Mouse (Mus musculus): ENCODE data around the gene Ipmk.
"Not testable (repeated sequence)": the region's sequence is repeated elsewhere in the genome, so short reads cannot be mapped to it uniquely, and the experiment has no call there.

The Ipmk gene

GRCm38 (mm10) chr10:71368128-71368940 lies 20.8 kb downstream of the Ipmk start:
- in situ Hi-C loops (cut with MseI, MboI): no loop called here

- in situ Hi-C loops (cut with MseI, MboI): no loop called here
Observed at GRCm38 (mm10) chr10:71369466-71369865, 21.9 kb downstream of the Ipmk start.

GRCm38 (mm10) chr10:71371881-71372280 lies 24.3 kb downstream of the Ipmk start:
- in situ Hi-C loops (cut with MseI, MboI): no loop called here

- in situ Hi-C loops (cut with MseI, MboI): no loop called here
Observed at GRCm38 (mm10) chr10:71373706-71374105, 26.1 kb downstream of the Ipmk start.

- in situ Hi-C loops (cut with MseI, MboI): no loop called here
Observed at GRCm38 (mm10) chr10:71376014-71376413, 28.5 kb downstream of the Ipmk start.

- in situ Hi-C loops (cut with MseI, MboI): no loop called here
Observed at GRCm38 (mm10) chr10:71380406-71380805, 32.8 kb downstream of the Ipmk start.

- in situ Hi-C loops (cut with MseI, MboI): no loop called here
Observed at GRCm38 (mm10) chr10:71381471-71382033, 34.0 kb downstream of the Ipmk start.

GRCm38 (mm10) chr10:71382109-71382508 lies 34.5 kb downstream of the Ipmk start:
- in situ Hi-C loops (cut with MseI, MboI): no loop called here

GRCm38 (mm10) chr10:71382858-71383551 lies 35.4 kb downstream of the Ipmk start:
- in situ Hi-C loops (cut with MseI, MboI): no loop called here

GRCm38 (mm10) chr10:71383552-71383924 lies 36.0 kb downstream of the Ipmk start:
- in situ Hi-C loops (cut with MseI, MboI): not testable (repeated sequence)

- in situ Hi-C loops (cut with MseI, MboI): no loop called here
Observed at GRCm38 (mm10) chr10:71384159-71385044, 36.8 kb downstream of the Ipmk start.

- in situ Hi-C loops (cut with MseI, MboI): no loop called here
Observed at GRCm38 (mm10) chr10:71389311-71389710, 41.7 kb downstream of the Ipmk start.

- in situ Hi-C loops (cut with MseI, MboI): no loop called here
Observed at GRCm38 (mm10) chr10:71398383-71399145, 51.0 kb downstream of the Ipmk start.

- in situ Hi-C loops (cut with MseI, MboI): no loop called here
Observed at GRCm38 (mm10) chr10:71399399-71399798, 51.8 kb downstream of the Ipmk start.

- in situ Hi-C loops (cut with MseI, MboI): loop anchor here (5.0 kb wide), 1 partner anchor 73 kb away; no protein-coding TSS in a partner anchor
Observed at GRCm38 (mm10) chr10:71399987-71400386, 52.4 kb downstream of the Ipmk start.

- in situ Hi-C loops (cut with MseI, MboI): loop anchor here (5.0 kb wide), 1 partner anchor 74 kb away; no protein-coding TSS in a partner anchor
Observed at GRCm38 (mm10) chr10:71400818-71401646, 53.5 kb downstream of the Ipmk start.

- in situ Hi-C loops (cut with MseI, MboI): loop anchor here (5.0 kb wide), 1 partner anchor 76 kb away; no protein-coding TSS in a partner anchor
Observed at GRCm38 (mm10) chr10:71403638-71404037, 56.1 kb downstream of the Ipmk start.

GRCm38 (mm10) chr10:71405523-71406217 lies 58.1 kb downstream of the Ipmk start:
- in situ Hi-C loops (cut with MseI, MboI): no loop called here

GRCm38 (mm10) chr10:71409948-71410347 lies 62.4 kb downstream of the Ipmk start:
- in situ Hi-C loops (cut with MseI, MboI): no loop called here
